Mouse (Mus musculus) midbrain, postnatal 0 days (tissue): ENCODE results near the gene Rnf145. TPM values are rescaled to one million over a fixed set of nuclear protein-coding genes. Genes with fewer than 3 reads are reported as not detected.
A peak's percentile ranks its signal among the peaks of the same experiment; 100 is the strongest.

Source experiments
- ATAC-seq: fragments of 200-750 bp; cut with Nextera tagmentation; 2 replicates; pipeline ENCODE4 v1.8.0; 2017; ENCODE audit warnings: moderate number of reproducible peaks, mild to moderate bottlenecking, moderate TSS enrichment, moderate library complexity; ENCODE audit not compliant: low FRiP score
- DNase-seq: peaks from one replicate; pipeline ENCODE4 v3.0.0-alpha.2; 2015; ENCODE audit warnings: low spot score
- H3K27ac ChIP-seq: fragments of 300-500 bp; sonication (generic); 2 replicates; pipeline ENCODE4 v1.5.1; 2014; ENCODE audit warnings: low read depth, mild to moderate bottlenecking, low read length, mixed read lengths
- H3K27me3 ChIP-seq: fragments of 300-500 bp; sonication (generic); 2 replicates; pipeline ENCODE4 v1.6.1; 2014; ENCODE audit warnings: low read length, control low read depth, mixed read lengths; ENCODE audit not compliant: insufficient read depth
- H3K36me3 ChIP-seq: fragments of 300-500 bp; sonication (generic); 2 replicates; pipeline ENCODE4 v1.6.1; 2014; ENCODE audit warnings: low read length, control low read depth, mixed read lengths; ENCODE audit not compliant: insufficient read depth
- H3K4me1 ChIP-seq: fragments of 300-500 bp; sonication (generic); 2 replicates; pipeline ENCODE4 v1.6.1; 2014; ENCODE audit warnings: mild to moderate bottlenecking, control low read depth, antibody characterized with exemption, low read length, mixed read lengths; ENCODE audit not compliant: insufficient read depth
- H3K4me2 ChIP-seq: fragments of 300-500 bp; sonication (generic); 2 replicates; pipeline ENCODE4 v1.6.1; 2014; ENCODE audit warnings: low read depth, mild to moderate bottlenecking, low read length, mixed read lengths; ENCODE audit not compliant: poor library complexity, severe bottlenecking
- H3K4me3 ChIP-seq: fragments of 300-500 bp; sonication (generic); 2 replicates; pipeline ENCODE4 v1.5.1; 2014; ENCODE audit warnings: low read depth, mild to moderate bottlenecking, low read length, moderate library complexity
- H3K9ac ChIP-seq: fragments of 300-500 bp; sonication (generic); replicated peaks from 2 replicates; pipeline ENCODE4 v1.6.1; 2014; ENCODE audit warnings: mild to moderate bottlenecking, low read length, moderate library complexity, mixed read lengths; ENCODE audit not compliant: poor library complexity, severe bottlenecking
- H3K9me3 ChIP-seq: fragments of 300-500 bp; sonication (generic); 2 replicates; pipeline ENCODE4 v1.6.1; 2016; ENCODE audit warnings: low read length, control low read depth
- CTCF ChIP-seq: IDR thresholded peaks from 2 replicates; pipeline ENCODE4 v1.5.1; 2016; ENCODE audit warnings: antibody characterized with exemption, mild to moderate bottlenecking
- WGBS: fragments of 180-500 bp; shearing (Covaris S2); extraction: QIAGEN DNeasy Blood & Tissue Kit; methylation state at CpG from one replicate; pipeline ENCODE4 v1.1.7; 2014; 5-methylcytosine and 5-hydroxymethylcytosine counted together
- polyA plus RNA-seq: library from polyadenylated mRNA; unstranded; fragments of >200 nt; fragmentation: Nextera tagmentation; extraction: Ambion mirVana; gene quantifications from 2 replicates; pipeline ENCODE4 v1.2.1, GENCODE M21; 2015
- total RNA-seq: library from RNA; depleted of rRNA; stranded (reverse); fragments of >200 nt; gene quantifications from 2 replicates; pipeline ENCODE4 v1.2.3, GENCODE M21; 2014

The Rnf145 gene
- total and polyA plus RNA-seq, 2 experiments from 2014 or later = 104 to 119 TPM

- Histone ChIP-seq H3K36me3 (no peaks in the 10 kb centered on the region), H3K9me3 (no peaks in the 10 kb centered on the region), H3K9ac (no peak overlapping the region), H3K27ac (no peak overlapping the region), H3K27me3 (no peaks in the 10 kb centered on the region), H3K4me2 (no peak overlapping the region), H3K4me3 (no peak overlapping the region), H3K4me1 (0 out of 2 replicates have a peak, but pooled peaks cover 2% of the 10 kb centered on the region)
- no peak for ATAC-seq
- 32% methylated on average over 3 of the region's 3 CpGs for WGBS
- peak; percentile 13 for DNase-seq
- TF ChIP-seq CTCF = no peak
These were observed 22.5 kb upstream of the Rnf145 start for GRCm38 (mm10) chr11:44496217-44496616.

- no peak for TF ChIP-seq CTCF
- Histone ChIP-seq H3K36me3 (no peaks in the 10 kb centered on the region), H3K4me1 (0 out of 2 replicates have a peak, but pooled peaks cover 2% of the 10 kb centered on the region), H3K27me3 (no peaks in the 10 kb centered on the region), H3K9ac (no peak overlapping the region), H3K9me3 (no peaks in the 10 kb centered on the region), H3K27ac (no peak overlapping the region), H3K4me2 (no peak overlapping the region), H3K4me3 (no peak overlapping the region)
- WGBS = 68% methylated on average over 13 of the region's 13 CpGs
- ATAC-seq (no peak), DNase-seq (no peak)
These were observed 20.1 kb upstream of the Rnf145 start for GRCm38 (mm10) chr11:44498412-44499272.

GRCm38 (mm10) chr11:44500966-44501365 lies 17.8 kb upstream of the Rnf145 start:
- 85% methylated on average over 7 of the region's 7 CpGs for WGBS

GRCm38 (mm10) chr11:44501477-44501876 lies 17.3 kb upstream of the Rnf145 start:
- Histone ChIP-seq H3K9ac (no peak overlapping the region), H3K9me3 (no peaks in the 10 kb centered on the region), H3K36me3 (no peaks in the 10 kb centered on the region), H3K27me3 (no peaks in the 10 kb centered on the region), H3K4me2 (no peak overlapping the region), H3K27ac (no peak overlapping the region), H3K4me1 (no peaks in the 10 kb centered on the region), H3K4me3 (no peak overlapping the region)
- DNase-seq = no peak
- WGBS = 88% methylated on average over 2 of the region's 2 CpGs
- no peak for ATAC-seq
- TF ChIP-seq CTCF = no peak

More at GRCm38 (mm10) chr11:44500966-44501365, 17.8 kb upstream of the Rnf145 start:
- H3K36me3 ChIP-seq = no peaks in the 10 kb centered on the region
- H3K27me3 ChIP-seq = no peaks in the 10 kb centered on the region
- H3K9ac ChIP-seq = no peak overlapping the region
- no peaks in the 10 kb centered on the region for H3K9me3 ChIP-seq
- H3K4me2 ChIP-seq = no peak overlapping the region
- TF ChIP-seq CTCF = no peak
- no peak overlapping the region for H3K27ac ChIP-seq
- no peak overlapping the region for H3K4me3 ChIP-seq
- no peak for ATAC-seq
- DNase-seq = no peak
- 0 out of 2 replicates have a peak, but pooled peaks cover 2% of the 10 kb centered on the region for H3K4me1 ChIP-seq

- no peaks in the 10 kb centered on the region for H3K27me3 ChIP-seq
- H3K27ac ChIP-seq = no peak overlapping the region
- ATAC-seq (no peak), DNase-seq (no peak)
- H3K9me3 ChIP-seq = no peaks in the 10 kb centered on the region
- H3K9ac ChIP-seq = no peak overlapping the region
- WGBS = 28% methylated on average over 5 of the region's 5 CpGs
- no peaks in the 10 kb centered on the region for H3K36me3 ChIP-seq
- H3K4me1 ChIP-seq = no peaks in the 10 kb centered on the region
- H3K4me2 ChIP-seq = no peak overlapping the region
- H3K4me3 ChIP-seq = no peak overlapping the region
- no peak for TF ChIP-seq CTCF
These were observed 15.8 kb upstream of the Rnf145 start for GRCm38 (mm10) chr11:44502931-44503330.

- no peaks in the 10 kb centered on the region for H3K27me3 ChIP-seq
- H3K36me3 ChIP-seq = no peaks in the 10 kb centered on the region
- TF ChIP-seq CTCF = no peak
- H3K9ac ChIP-seq = no peak overlapping the region
- H3K9me3 ChIP-seq = no peaks in the 10 kb centered on the region
- no peak overlapping the region for H3K4me2 ChIP-seq
- ATAC-seq = no peak
- 89% methylated on average over 7 of the region's 7 CpGs for WGBS
- H3K4me3 ChIP-seq = no peak overlapping the region
- DNase-seq = no peak
- no peak overlapping the region for H3K27ac ChIP-seq
- no peaks in the 10 kb centered on the region for H3K4me1 ChIP-seq
These were observed 14.6 kb upstream of the Rnf145 start for GRCm38 (mm10) chr11:44504146-44504545.
